Mouse (Mus musculus) CH12.LX (cell line): ENCODE data around the gene Matk.

Experiments
- BHLHE40 ChIP-seq: IDR thresholded peaks from 2 replicates; pipeline ENCODE4 v1.6.1; 2011; ENCODE audit warnings: mild to moderate bottlenecking, low read depth, low read length, improper control_type of control experiment
- CTCF ChIP-seq, 2 experiments: IDR thresholded peaks in 1 of 2; conservative IDR thresholded peaks in 1 of 2; 2 replicates each; pipeline ENCODE4 v1.5.1; 2011 to 2012; ENCODE audit warnings: low read depth in 2 of 2, low read length in 2 of 2, improper control_type of control experiment in 1 of 2, inconsistent platforms in 1 of 2, mild to moderate bottlenecking in 1 of 2, moderate library complexity in 1 of 2
- EP300 ChIP-seq: IDR thresholded peaks from 2 replicates; pipeline ENCODE4 v1.6.1; 2011; ENCODE audit warnings: low read length, improper control_type of control experiment
- GABPA ChIP-seq: IDR thresholded peaks from 2 replicates; pipeline ENCODE4 v1.6.1; 2012; ENCODE audit warnings: low read depth, low read length, improper control_type of control experiment, inconsistent platforms; ENCODE audit not compliant: insufficient replicate concordance
- JUND ChIP-seq: conservative IDR thresholded peaks from 2 replicates; pipeline ENCODE4 v1.6.1; 2011; ENCODE audit warnings: low read depth, low read length, improper control_type of control experiment
- MAX ChIP-seq: IDR thresholded peaks from 2 replicates; pipeline ENCODE4 v1.6.1; 2011; ENCODE audit warnings: low read length, improper control_type of control experiment
- NRF1 ChIP-seq: IDR thresholded peaks from 2 replicates; pipeline ENCODE4 v1.6.1; 2014; ENCODE audit warnings: low read depth, mild to moderate bottlenecking, inconsistent platforms, low read length, improper control_type of control experiment, moderate library complexity
- POLR2A ChIP-seq: IDR thresholded peaks from 2 replicates; pipeline ENCODE4 v1.6.1; 2011; ENCODE audit warnings: low read depth, mild to moderate bottlenecking, improper control_type of control experiment, low read length
- RAD21 ChIP-seq: IDR thresholded peaks from 2 replicates; pipeline ENCODE4 v1.6.1; 2011; ENCODE audit warnings: low read depth, mild to moderate bottlenecking, low read length, improper control_type of control experiment, moderate library complexity
- TCF12 ChIP-seq: IDR thresholded peaks from 2 replicates; pipeline ENCODE4 v1.6.1; 2014; ENCODE audit warnings: low read depth, mild to moderate bottlenecking, inconsistent platforms, low read length, improper control_type of control experiment
- USF1 ChIP-seq: IDR thresholded peaks from 2 replicates; pipeline ENCODE4 v1.6.1; 2014; ENCODE audit warnings: low read depth, mild to moderate bottlenecking, inconsistent platforms, low read length, improper control_type of control experiment
- ZC3H11A ChIP-seq: IDR thresholded peaks from 2 replicates; pipeline ENCODE4 v1.6.1; 2012; ENCODE audit warnings: low read depth, mild to moderate bottlenecking, inconsistent platforms, low read length, improper control_type of control experiment

- no peak for TF ChIP-seq EP300
- no peak for TF ChIP-seq BHLHE40
- no peak for TF ChIP-seq ZC3H11A
- no peak for TF ChIP-seq CTCF (conservative IDR thresholded peaks at IDR 0.05 in 1 of 2, IDR thresholded peaks at IDR 0.05 in 1 of 2; ENCODE audit: low read depth in 2 of 2, low read length in 2 of 2)
- TF ChIP-seq RAD21: no peak
- no peak for TF ChIP-seq USF1
- TF ChIP-seq MAX: no peak
- no peak for TF ChIP-seq POLR2A
- TF ChIP-seq NRF1: no peak
- no peak for TF ChIP-seq JUND
- no peak for TF ChIP-seq TCF12
- TF ChIP-seq GABPA: no peak
These were observed 4.7 kb downstream of the Matk start for GRCm38 (mm10) chr10:81257158-81258039.
